Mouse (Mus musculus) limb, embryonic 10.5 days (tissue): Measurements from ENCODE around the gene Slc16a4. TPM values are rescaled to one million over a fixed set of nuclear protein-coding genes. Genes with fewer than 3 reads are reported as not detected.
"Not testable (repeated sequence)": the region's sequence is repeated elsewhere in the genome, so short reads cannot be mapped to it uniquely, and the experiment has no call there.

Experiments used
- DNase-seq: peaks from one replicate; pipeline ENCODE4 v3.0.0-alpha.2; 2017; ENCODE audit warnings: low spot score
- H3K27ac ChIP-seq: fragments of 300-500 bp; sonication (generic); 2 replicates; pipeline ENCODE4 v1.5.1; 2016; ENCODE audit warnings: mild to moderate bottlenecking
- H3K27me3 ChIP-seq: fragments of 300-500 bp; sonication (generic); 2 replicates; pipeline ENCODE4 v1.6.1; 2016; ENCODE audit warnings: low read depth, mild to moderate bottlenecking; ENCODE audit not compliant: poor library complexity, severe bottlenecking
- H3K36me3 ChIP-seq: fragments of 300-500 bp; sonication (generic); 2 replicates; pipeline ENCODE4 v1.6.1; 2016; ENCODE audit warnings: mild to moderate bottlenecking, moderate library complexity
- H3K4me1 ChIP-seq: fragments of 300-500 bp; sonication (generic); 2 replicates; pipeline ENCODE4 v1.6.1; 2016
- H3K4me3 ChIP-seq: fragments of 300-500 bp; sonication (generic); 2 replicates; pipeline ENCODE4 v1.5.1; 2016; ENCODE audit warnings: mild to moderate bottlenecking, moderate library complexity
- H3K9me3 ChIP-seq: fragments of 300-500 bp; sonication (generic); replicated peaks from 2 replicates; pipeline ENCODE4 v1.6.1; 2016; ENCODE audit warnings: mild to moderate bottlenecking
- WGBS: fragments of 180-500 bp; shearing (Covaris S2); methylation state at CpG from one replicate; pipeline ENCODE4 v1.1.7; 2016; 5-methylcytosine and 5-hydroxymethylcytosine counted together
- polyA plus RNA-seq: library from polyadenylated mRNA; unstranded; fragments of >200 nt; fragmentation: Nextera tagmentation; extraction: Ambion mirVana; gene quantifications from 2 replicates; pipeline ENCODE4 v1.2.1, GENCODE M21; 2016

The Slc16a4 gene
- polyA plus RNA-seq, 1 experiment from 2014 or later: 4.2 TPM

DNA sequence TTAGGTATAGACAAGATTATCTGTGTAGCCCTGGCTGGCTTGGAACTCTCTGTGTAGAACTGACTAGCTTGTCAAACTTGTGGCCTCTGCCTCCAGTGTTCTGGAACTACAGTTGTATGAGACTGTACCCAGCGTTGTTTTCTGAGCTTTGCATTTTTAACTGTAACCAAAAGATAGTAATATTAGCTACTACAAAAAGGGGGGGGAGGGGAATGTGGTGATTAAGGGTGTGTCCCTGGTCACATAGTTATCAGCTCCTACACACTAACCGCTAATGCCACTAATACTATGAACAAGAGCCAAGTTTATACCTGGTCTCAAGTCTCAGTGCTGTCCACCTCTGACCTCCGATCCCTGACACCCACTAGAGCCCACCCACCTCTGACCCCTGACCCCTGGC is 18.6 kb upstream of the Slc16a4 start:
- DNase-seq: no peak

DNA sequence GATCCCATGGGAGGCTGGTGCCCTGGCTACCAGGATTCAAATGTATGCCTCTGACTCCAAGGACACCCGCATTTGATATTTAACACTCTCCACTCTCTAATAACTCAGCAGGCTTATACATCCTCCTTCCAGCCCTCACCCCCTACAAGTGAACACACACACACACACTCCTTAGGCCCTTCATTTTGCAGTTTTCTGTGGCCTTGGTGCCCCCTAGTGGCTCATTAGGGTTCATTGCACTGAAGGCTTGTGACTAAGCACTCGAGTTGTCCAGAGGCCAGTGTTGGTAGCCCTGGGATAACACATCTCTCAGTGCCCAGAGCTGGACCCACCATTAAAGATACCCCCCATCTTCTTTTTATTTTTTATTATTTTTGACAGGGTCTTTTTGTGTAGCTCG is 17.2 kb upstream of the Slc16a4 start:
- peak; percentile 66 for DNase-seq
- H3K27me3 ChIP-seq: peaks cover 7% of the 10 kb centered on the region; the same call in 1 of the 2 replicates
- 11% methylated on average over 3 of the region's 3 CpGs for WGBS
- H3K36me3 ChIP-seq: no peaks in the 10 kb centered on the region
- no peaks in the 10 kb centered on the region for H3K9me3 ChIP-seq
- no peak overlapping the region for H3K4me3 ChIP-seq
- no peak overlapping the region for H3K27ac ChIP-seq
- H3K4me1 ChIP-seq: peaks cover 7% of the 10 kb centered on the region

More for the DNA sequence above, 18.6 kb upstream of the Slc16a4 start:
- 92% methylated on average over 3 of the region's 3 CpGs for WGBS
- no peak overlapping the region for H3K4me3 ChIP-seq
- H3K36me3 ChIP-seq: no peaks in the 10 kb centered on the region
- no peaks in the 10 kb centered on the region for H3K4me1 ChIP-seq
- peaks cover 7% of the 10 kb centered on the region; the same call in 1 of the 2 replicates for H3K27me3 ChIP-seq
- no peak overlapping the region for H3K27ac ChIP-seq
- no peaks in the 10 kb centered on the region for H3K9me3 ChIP-seq

DNA sequence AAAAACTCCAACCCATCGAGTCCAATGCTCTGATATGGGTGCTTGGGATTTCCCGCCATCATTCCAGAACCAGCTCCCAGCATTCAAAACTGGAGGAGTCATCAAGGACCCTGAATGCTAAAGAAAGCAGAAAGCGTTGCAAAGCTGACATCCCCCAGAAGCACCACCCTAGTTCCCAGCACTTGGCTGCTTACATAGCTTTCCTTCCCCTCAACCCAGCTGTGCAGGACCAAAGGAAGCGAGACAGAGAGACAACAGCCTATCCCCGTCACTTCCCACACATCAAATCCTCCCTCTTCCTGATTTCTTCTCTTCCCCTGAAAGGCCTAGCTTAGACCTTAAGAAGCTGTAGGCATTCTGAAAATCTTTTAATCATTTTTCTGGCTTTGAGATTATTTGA is 15.7 kb upstream of the Slc16a4 start:
- H3K27ac ChIP-seq: no peak overlapping the region
- no peak for DNase-seq
- H3K9me3 ChIP-seq: no peaks in the 10 kb centered on the region
- H3K27me3 ChIP-seq: peaks cover 7% of the 10 kb centered on the region; the same call in 1 of the 2 replicates
- no peaks in the 10 kb centered on the region for H3K36me3 ChIP-seq
- 71% methylated on average over 5 of the region's 5 CpGs for WGBS
- H3K4me3 ChIP-seq: no peak overlapping the region
- peaks cover 18% of the 10 kb centered on the region for H3K4me1 ChIP-seq

DNA sequence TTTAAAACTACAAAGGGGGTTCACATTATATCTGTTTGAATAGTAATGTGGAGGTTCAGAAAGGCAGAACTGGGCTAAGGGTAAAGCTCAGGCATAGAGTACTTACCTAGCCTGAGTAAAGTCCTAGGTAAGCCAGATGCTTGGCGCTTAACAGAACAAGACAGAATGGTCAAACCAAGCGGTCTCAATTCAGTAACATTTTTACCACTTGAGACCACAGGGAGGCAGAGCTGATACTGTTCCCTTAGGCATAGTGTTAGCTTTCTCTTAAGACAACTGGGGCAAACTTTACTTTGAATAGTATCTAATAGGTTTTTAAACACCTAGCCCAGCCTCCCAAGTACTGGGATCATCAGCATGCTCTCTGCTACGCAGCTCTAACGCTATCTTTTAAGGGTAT is 15.0 kb upstream of the Slc16a4 start:
- no peak for DNase-seq
- peaks cover 22% of the 10 kb centered on the region for H3K4me1 ChIP-seq
- H3K27ac ChIP-seq: no peak overlapping the region
- 56% methylated on average over 4 of the region's 4 CpGs for WGBS
- H3K9me3 ChIP-seq: no peaks in the 10 kb centered on the region
- H3K27me3 ChIP-seq: peaks cover 7% of the 10 kb centered on the region; the same call in 1 of the 2 replicates
- no peaks in the 10 kb centered on the region for H3K36me3 ChIP-seq
- H3K4me3 ChIP-seq: no peak overlapping the region

DNA sequence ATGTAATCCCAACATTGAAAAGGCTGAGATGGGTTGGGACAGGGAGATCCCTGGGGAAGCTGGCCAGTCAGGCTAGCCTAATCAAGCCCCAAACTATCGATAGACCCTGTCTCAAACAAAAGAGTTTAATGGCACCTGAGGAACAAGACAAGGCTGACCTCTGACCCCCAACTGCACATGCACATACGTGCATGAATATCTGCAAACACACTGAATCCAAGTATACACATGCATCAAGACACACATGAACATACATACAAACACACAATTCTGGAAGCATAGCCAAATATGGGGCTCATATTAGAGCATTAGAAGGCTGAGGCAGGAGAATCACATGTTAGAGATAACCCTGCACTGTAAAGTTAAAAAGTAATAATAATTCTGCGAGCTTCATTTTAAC is 14.4 kb upstream of the Slc16a4 start:
- Histone ChIP-seq H3K27ac (no peak overlapping the region), H3K4me3 (no peak overlapping the region), H3K36me3 (no peaks in the 10 kb centered on the region), H3K9me3 (no peaks in the 10 kb centered on the region), H3K4me1 (peaks cover 26% of the 10 kb centered on the region), H3K27me3 (peaks cover 7% of the 10 kb centered on the region; the same call in 1 of the 2 replicates)
- DNase-seq: no peak
- WGBS: 89% methylated on average over 3 of the region's 3 CpGs

DNA sequence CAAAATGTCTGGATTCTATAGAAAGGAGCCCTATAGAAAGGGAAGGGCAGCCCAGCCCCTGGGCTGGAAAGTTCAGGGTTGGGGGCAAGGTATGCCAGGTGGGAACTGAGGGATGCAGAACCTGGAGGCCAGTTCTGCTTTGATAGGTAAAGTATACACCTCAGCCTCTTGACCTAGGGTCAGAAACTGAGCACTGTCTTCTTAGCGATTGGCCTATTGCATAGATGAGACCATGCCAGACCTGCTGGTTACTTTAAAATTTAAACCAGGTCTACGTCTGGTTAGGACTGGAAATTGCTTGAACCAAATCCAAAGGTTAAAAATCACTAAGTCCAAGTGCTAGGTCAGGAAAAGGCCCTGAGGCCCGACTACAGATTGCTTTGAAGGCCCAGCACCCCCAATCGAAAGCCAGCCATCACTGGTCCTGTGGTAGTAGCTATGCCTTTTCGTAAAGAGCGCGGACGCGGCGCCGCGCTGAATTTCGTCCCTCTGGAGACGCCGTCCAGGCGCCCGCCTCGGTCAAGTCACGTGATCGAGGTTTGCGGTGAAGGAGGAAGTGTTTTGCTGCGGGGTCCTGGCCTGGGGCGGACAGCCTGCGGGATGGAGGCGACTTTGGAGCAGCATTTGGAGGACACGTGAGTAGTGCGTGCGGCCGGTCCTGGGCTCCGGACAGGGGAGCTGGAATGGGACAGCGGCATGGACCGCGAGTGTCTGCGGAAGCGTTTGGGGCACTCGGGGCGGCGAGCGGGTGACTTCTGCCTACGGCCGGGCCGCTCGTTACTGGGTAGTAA is 12.4 kb upstream of the Slc16a4 start, which contains the start of gene Lamtor5:
TSS of gene Lamtor5 (plus strand) at position 380 of the 791 bp plus-strand sequence.
- peaks cover 29% of the 10 kb centered on the region for H3K4me1 ChIP-seq
- H3K27ac ChIP-seq: peak within 1 kb of the TSS; percentile 83
- peaks cover 18% of the 10 kb centered on the region for H3K36me3 ChIP-seq
- peaks cover 7% of the 10 kb centered on the region; the same call in 1 of the 2 replicates for H3K27me3 ChIP-seq
- DNase-seq: peak; percentile 94
- no peaks in the 10 kb centered on the region for H3K9me3 ChIP-seq
- peak within 1 kb of the TSS; percentile 85 for H3K4me3 ChIP-seq
- 3% methylated on average over 43 of the region's 43 CpGs for WGBS

DNA sequence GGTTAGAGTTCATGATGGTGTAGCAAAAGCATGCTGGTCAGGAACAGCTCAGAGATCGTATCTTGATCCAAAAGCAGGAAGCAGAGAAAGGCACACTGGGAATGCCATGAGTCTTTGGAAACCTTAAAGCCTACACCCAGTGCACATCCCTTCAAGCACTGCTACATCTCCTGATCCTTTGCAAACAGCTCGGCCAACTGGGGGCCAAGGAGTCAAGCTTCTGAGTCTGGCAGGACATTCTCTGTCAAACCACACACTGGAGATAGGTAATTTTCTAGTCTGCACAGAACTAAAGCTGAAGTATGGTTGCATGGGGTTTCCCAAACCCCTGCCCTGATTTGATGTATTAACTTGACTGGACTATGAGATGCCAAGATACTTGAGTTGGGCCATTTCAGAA is 4.9 kb upstream of the Slc16a4 start:
- 86% methylated on average over 2 of the region's 2 CpGs for WGBS
- no peak overlapping the region for H3K4me3 ChIP-seq
- no peaks in the 10 kb centered on the region for H3K9me3 ChIP-seq
- peaks cover 30% of the 10 kb centered on the region for H3K36me3 ChIP-seq
- no peak for DNase-seq
- H3K27me3 ChIP-seq: no peaks in the 10 kb centered on the region
- no peak overlapping the region for H3K27ac ChIP-seq
- H3K4me1 ChIP-seq: peaks cover 16% of the 10 kb centered on the region

DNA sequence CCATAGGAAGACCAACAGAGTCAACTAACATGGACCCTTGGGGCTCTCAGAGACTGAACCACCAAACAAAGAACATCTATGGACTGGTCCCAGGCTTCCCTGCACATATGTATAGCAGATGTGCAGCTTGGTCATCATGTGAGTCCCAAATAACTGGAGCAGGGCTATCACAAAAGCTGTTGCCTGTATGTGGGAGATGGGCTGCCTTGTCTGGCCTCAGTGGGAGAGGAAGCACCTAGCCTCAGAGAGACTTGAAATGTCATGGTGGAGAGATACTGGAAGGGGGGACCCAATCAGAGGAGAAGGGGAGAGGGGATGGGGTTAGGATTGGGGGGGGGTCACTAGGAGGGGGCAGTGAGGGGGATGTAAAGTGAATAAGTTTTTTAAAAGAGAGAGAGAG is 3.7 kb upstream of the Slc16a4 start:
- Histone ChIP-seq H3K27ac (no peak overlapping the region), H3K27me3 (no peaks in the 10 kb centered on the region), H3K4me1 (peaks cover 19% of the 10 kb centered on the region), H3K9me3 (no peaks in the 10 kb centered on the region), H3K36me3 (peaks cover 24% of the 10 kb centered on the region), H3K4me3 (no peak overlapping the region)
- no peak for DNase-seq

DNA sequence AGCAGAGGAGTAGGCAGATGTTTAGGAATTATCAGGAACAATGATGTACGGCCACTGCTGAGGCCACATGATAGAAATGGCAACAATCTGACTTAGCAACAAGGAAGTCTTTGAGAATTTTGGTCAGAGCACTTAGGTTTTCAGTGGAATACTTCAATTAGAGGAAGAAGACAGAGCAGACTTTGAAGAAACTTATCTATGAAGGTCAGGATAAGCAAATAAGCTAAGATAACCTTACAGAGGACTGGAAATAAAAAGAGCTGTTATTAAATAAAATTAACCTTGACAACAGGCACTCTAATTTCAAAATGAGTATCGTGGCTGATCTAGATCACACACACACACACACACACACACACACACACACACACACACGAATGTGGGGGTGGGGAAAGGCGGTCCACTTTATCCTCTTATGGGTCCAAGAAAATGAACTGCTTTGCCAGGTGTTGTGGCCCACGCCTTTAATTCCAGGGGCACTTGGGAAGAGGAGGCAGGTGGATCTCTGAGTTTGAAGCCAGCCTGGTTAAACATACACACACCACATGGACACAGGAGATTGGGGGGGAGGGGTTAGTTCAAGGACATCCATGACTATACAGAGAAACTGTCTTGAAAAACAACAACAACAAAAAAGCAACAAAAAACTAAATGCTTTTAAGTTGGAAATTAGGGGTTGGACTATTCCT is 4.8 kb downstream of the Slc16a4 start:
- DNase-seq: no peak
- peaks cover 6% of the 10 kb centered on the region; the same call in 1 of the 2 replicates for H3K36me3 ChIP-seq
- peaks cover 13% of the 10 kb centered on the region for H3K4me1 ChIP-seq
- H3K4me3 ChIP-seq: no peak overlapping the region
- no peaks in the 10 kb centered on the region for H3K27me3 ChIP-seq
- WGBS: 87% methylated on average over 5 of the region's 5 CpGs
- H3K27ac ChIP-seq: no peak overlapping the region
- no peaks in the 10 kb centered on the region for H3K9me3 ChIP-seq

DNA sequence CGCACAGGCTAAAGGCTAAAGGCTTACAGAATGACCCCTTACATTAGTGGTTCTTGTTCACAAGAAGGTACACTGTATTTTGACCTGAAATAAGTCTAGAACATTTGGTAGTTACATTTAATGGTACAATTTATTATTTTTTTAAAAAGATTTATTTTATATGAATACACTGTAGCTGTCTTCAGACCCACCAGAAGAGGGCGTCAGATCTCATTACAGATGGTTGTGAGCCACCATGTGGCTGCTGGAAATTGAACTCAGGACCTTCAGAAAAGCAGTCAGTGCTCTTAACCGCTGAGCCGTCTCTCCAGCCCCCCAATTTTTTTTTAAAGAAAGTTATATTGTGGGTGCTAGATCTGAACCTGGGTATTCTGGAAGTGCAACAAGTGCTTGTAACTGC is 5.9 kb downstream of the Slc16a4 start:
- not testable (repeated sequence) for DNase-seq, H3K9me3 ChIP-seq, H3K27me3 ChIP-seq, H3K4me1 ChIP-seq, H3K27ac ChIP-seq, H3K4me3 ChIP-seq
- H3K36me3 ChIP-seq: peaks cover 15% of the 10 kb centered on the region
- 72% methylated on average over 4 of the region's 4 CpGs for WGBS

DNA sequence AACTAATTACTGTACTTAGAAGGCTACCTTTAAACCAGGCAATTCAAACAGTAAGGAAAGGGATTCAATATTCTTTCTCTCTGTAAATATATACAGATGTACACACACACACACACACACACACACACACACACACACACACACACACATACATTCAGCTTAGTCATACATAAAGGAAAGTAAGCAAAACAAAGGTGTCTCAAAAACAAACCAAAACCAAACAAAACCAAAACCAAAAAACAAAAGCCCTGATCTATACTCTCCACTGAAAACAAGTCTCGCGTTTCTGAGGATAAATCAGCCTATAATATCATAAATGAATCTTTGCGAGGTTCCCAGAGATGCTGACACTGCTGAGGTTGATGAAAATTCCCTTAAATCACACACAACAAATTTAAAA is 26.3 kb downstream of the Slc16a4 start:
- H3K9me3 ChIP-seq: no peaks in the 10 kb centered on the region
- no peaks in the 10 kb centered on the region for H3K27me3 ChIP-seq
- peaks cover 76% of the 10 kb centered on the region for H3K36me3 ChIP-seq
- no peak for DNase-seq
- H3K27ac ChIP-seq: no peak overlapping the region
- H3K4me3 ChIP-seq: no peak overlapping the region
- 94% methylated on average over 3 of the region's 3 CpGs for WGBS
- no peaks in the 10 kb centered on the region for H3K4me1 ChIP-seq

DNA sequence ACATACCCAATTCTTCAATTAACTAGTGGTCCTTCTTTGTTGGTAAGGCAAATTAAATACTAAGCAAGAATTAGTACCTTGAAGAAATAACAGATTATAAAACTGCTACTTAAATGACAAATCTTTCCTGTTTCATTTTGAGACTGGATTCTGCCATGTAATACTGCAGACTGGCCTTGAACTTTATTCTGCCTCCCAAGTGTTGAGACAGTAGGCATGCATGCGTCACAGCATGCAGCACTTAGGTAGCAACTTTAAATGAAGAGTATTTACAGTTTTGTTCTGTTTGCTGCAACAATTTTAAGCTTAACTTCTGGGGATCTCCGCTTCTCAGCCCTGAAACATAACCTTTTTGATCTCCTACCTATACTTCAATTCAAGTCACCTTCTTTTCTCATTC is 30.1 kb downstream of the Slc16a4 start:
- H3K27me3 ChIP-seq: no peaks in the 10 kb centered on the region
- H3K9me3 ChIP-seq: no peaks in the 10 kb centered on the region
- peaks cover 11% of the 10 kb centered on the region for H3K4me1 ChIP-seq
- no peak overlapping the region for H3K27ac ChIP-seq
- H3K36me3 ChIP-seq: peaks cover 85% of the 10 kb centered on the region
- 94% methylated on average over 2 of the region's 2 CpGs for WGBS
- H3K4me3 ChIP-seq: no peak overlapping the region
- no peak for DNase-seq

DNA sequence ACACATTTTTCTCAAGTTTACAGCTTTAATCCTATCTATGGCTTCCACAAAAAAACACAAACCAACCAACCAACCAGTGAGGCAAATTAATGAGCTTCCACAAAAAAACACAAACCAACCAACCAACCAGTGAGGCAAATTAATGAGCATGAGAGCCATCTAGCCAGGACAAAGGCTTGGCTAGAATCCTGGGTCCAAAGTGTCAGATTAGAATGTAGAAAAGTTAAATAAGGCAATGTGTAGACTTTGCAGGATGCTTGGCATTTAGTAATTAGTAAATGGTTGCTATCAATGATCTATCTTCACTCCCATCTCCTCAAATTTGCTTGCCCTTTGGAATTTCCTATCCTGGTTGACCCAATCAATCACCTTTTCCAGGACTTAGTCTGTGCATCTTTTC is 30.7 kb downstream of the Slc16a4 start:
- Histone ChIP-seq H3K4me3 (no peak overlapping the region), H3K9me3 (no peaks in the 10 kb centered on the region), H3K36me3 (peaks cover 83% of the 10 kb centered on the region), H3K27ac (no peak overlapping the region), H3K27me3 (no peaks in the 10 kb centered on the region), H3K4me1 (peaks cover 11% of the 10 kb centered on the region)
- DNase-seq: no peak
